Mouse (Mus musculus) E14TG2a.4 (cell line): ENCODE measurements around the gene Spry1.

ENCODE experiments used
- CTCF ChIP-seq: conservative IDR thresholded peaks from 2 replicates; pipeline ENCODE4 v1.5.1; 2014; ENCODE audit warnings: low read length
- NANOG ChIP-seq: IDR thresholded peaks from 2 replicates; pipeline ENCODE4 v1.6.1; 2014; ENCODE audit warnings: borderline replicate concordance, low read length, mixed read lengths
- POU5F1 ChIP-seq: IDR thresholded peaks from 2 replicates; pipeline ENCODE4 v1.6.1; 2014; ENCODE audit warnings: low read length, borderline replicate concordance

DNA sequence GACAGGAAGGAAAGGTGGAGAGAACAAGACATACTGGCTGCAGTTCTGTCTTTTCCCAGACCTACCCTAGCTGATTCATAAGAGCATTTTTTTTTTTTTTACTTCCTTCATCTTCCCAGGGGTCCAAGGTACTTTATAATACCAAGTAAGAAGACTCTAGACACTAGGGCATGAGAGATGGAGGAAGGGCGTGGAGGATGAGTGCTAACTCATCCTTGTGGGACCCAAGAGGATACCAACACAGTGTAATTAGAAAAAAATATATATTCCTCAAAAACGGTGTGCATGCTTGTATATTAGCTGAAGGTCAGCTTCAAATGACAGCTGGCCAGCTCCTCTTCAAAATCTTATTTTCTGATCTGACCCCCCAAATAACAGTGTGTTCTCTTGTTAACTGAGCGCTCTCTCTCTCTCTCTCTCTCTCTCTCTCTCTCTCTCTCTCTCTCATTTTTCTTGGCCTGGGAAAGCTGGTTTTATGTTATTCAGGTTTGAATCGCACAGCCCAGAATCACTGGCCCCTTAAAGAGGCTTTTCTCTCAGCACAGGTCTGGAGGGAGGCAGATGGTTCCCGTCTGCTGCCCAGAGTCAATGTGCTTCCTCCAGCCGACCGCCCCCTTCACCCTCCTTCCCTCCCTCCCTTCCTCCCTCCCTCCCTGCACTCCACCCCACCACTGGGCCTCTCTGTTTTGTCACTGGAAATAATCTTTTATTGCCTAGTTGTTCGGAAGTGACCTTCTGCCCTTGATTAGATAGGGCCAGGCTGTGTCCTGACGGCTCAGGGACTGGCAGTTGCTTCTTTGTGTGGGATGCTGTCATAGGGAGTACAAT, 26.8 kb downstream of the Spry1 start:
- no peak for TF ChIP-seq CTCF
- TF ChIP-seq POU5F1, result no peak
- no peak for TF ChIP-seq NANOG
